Mouse (Mus musculus): ENCODE data around the gene Irak3. TPM values are rescaled to one million over a fixed set of nuclear protein-coding genes. Genes with fewer than 3 reads are reported as not detected.

Gene Irak3
- total RNA-seq, 1 experiment from 2014 or later = 59.9 TPM

GRCm38 (mm10) chr10:120208575-120209538 is 6.9 kb upstream of the Irak3 start:
- peak; percentile 85 for ATAC-seq (ENCODE audit: extremely low read depth, insufficient number of reproducible peaks, low FRiP score, poor library complexity, severe bottlenecking)

- no peak for ATAC-seq (ENCODE audit: extremely low read depth, insufficient number of reproducible peaks, low FRiP score, poor library complexity, severe bottlenecking)
Observed at GRCm38 (mm10) chr10:120208015-120208414, 6.1 kb upstream of the Irak3 start.

- no peak for ATAC-seq (ENCODE audit: extremely low read depth, insufficient number of reproducible peaks, low FRiP score, poor library complexity, severe bottlenecking)
Observed at GRCm38 (mm10) chr10:120204591-120205210, 2.8 kb upstream of the Irak3 start.

GRCm38 (mm10) chr10:120202467-120203250 is 729 bp upstream of the Irak3 start:
- peak; percentile 45; the same call in 1 of the 2 replicates for ATAC-seq (ENCODE audit: extremely low read depth, insufficient number of reproducible peaks, low FRiP score, poor library complexity, severe bottlenecking)

GRCm38 (mm10) chr10:120201131-120201921 is 604 bp downstream of the Irak3 start, which contains the start of gene Tmbim4:
Tmbim4 (plus strand) TSS chr10:120201590.
- ATAC-seq (ENCODE audit: extremely low read depth, insufficient number of reproducible peaks, low FRiP score, poor library complexity, severe bottlenecking) = peak; percentile 47

GRCm38 (mm10) chr10:120197061-120197835 is 4.7 kb downstream of the Irak3 start:
- no peak for ATAC-seq (ENCODE audit: extremely low read depth, insufficient number of reproducible peaks, low FRiP score, poor library complexity, severe bottlenecking)

- peak; percentile 85 for ATAC-seq (ENCODE audit: extremely low read depth, insufficient number of reproducible peaks, low FRiP score, poor library complexity, severe bottlenecking)
Observed at GRCm38 (mm10) chr10:120193255-120193654, 8.7 kb downstream of the Irak3 start.

- ATAC-seq (ENCODE audit: extremely low read depth, insufficient number of reproducible peaks, low FRiP score, poor library complexity, severe bottlenecking) = no peak
Observed at GRCm38 (mm10) chr10:120192278-120192677, 9.7 kb downstream of the Irak3 start.

GRCm38 (mm10) chr10:120191165-120191564 is 10.8 kb downstream of the Irak3 start:
- peak; percentile 63 for ATAC-seq (ENCODE audit: extremely low read depth, insufficient number of reproducible peaks, low FRiP score, poor library complexity, severe bottlenecking)

GRCm38 (mm10) chr10:120189782-120190181 is 12.1 kb downstream of the Irak3 start:
- ATAC-seq (ENCODE audit: extremely low read depth, insufficient number of reproducible peaks, low FRiP score, poor library complexity, severe bottlenecking) = no peak

- ATAC-seq (ENCODE audit: extremely low read depth, insufficient number of reproducible peaks, low FRiP score, poor library complexity, severe bottlenecking) = peak; percentile 40; the same call in 1 of the 2 replicates
Observed at GRCm38 (mm10) chr10:120189276-120189675, 12.7 kb downstream of the Irak3 start.

- no peak for ATAC-seq (ENCODE audit: extremely low read depth, insufficient number of reproducible peaks, low FRiP score, poor library complexity, severe bottlenecking)
Observed at GRCm38 (mm10) chr10:120188513-120188912, 13.4 kb downstream of the Irak3 start.

- ATAC-seq (ENCODE audit: extremely low read depth, insufficient number of reproducible peaks, low FRiP score, poor library complexity, severe bottlenecking) = no peak
Observed at GRCm38 (mm10) chr10:120183342-120183741, 18.6 kb downstream of the Irak3 start.

GRCm38 (mm10) chr10:120182887-120183286 is 19.0 kb downstream of the Irak3 start:
- peak; percentile 88 for ATAC-seq (ENCODE audit: extremely low read depth, insufficient number of reproducible peaks, low FRiP score, poor library complexity, severe bottlenecking)

- ATAC-seq (ENCODE audit: extremely low read depth, insufficient number of reproducible peaks, low FRiP score, poor library complexity, severe bottlenecking) = no peak
Observed at GRCm38 (mm10) chr10:120174192-120174705, 27.7 kb downstream of the Irak3 start.

GRCm38 (mm10) chr10:120171340-120171739 is 30.6 kb downstream of the Irak3 start:
- no peak for ATAC-seq (ENCODE audit: extremely low read depth, insufficient number of reproducible peaks, low FRiP score, poor library complexity, severe bottlenecking)

GRCm38 (mm10) chr10:120170277-120170676 is 31.7 kb downstream of the Irak3 start:
- no peak for ATAC-seq (ENCODE audit: extremely low read depth, insufficient number of reproducible peaks, low FRiP score, poor library complexity, severe bottlenecking)
